Mouse (Mus musculus): Measurements from ENCODE around the gene Fbxo6. TPM values are rescaled to one million over a fixed set of nuclear protein-coding genes. Genes with fewer than 3 reads are reported as not detected.

Gene Fbxo6
- polyA plus RNA-seq (2012; rRNA removed), result 21.9 and 23.4 TPM in 2 replicates

GRCm38 (mm10) chr4:148151267-148152168 is at the start of gene Fbxo6:
Gene Fbxo6 (minus strand): TSS chr4:148152140.

DNA sequence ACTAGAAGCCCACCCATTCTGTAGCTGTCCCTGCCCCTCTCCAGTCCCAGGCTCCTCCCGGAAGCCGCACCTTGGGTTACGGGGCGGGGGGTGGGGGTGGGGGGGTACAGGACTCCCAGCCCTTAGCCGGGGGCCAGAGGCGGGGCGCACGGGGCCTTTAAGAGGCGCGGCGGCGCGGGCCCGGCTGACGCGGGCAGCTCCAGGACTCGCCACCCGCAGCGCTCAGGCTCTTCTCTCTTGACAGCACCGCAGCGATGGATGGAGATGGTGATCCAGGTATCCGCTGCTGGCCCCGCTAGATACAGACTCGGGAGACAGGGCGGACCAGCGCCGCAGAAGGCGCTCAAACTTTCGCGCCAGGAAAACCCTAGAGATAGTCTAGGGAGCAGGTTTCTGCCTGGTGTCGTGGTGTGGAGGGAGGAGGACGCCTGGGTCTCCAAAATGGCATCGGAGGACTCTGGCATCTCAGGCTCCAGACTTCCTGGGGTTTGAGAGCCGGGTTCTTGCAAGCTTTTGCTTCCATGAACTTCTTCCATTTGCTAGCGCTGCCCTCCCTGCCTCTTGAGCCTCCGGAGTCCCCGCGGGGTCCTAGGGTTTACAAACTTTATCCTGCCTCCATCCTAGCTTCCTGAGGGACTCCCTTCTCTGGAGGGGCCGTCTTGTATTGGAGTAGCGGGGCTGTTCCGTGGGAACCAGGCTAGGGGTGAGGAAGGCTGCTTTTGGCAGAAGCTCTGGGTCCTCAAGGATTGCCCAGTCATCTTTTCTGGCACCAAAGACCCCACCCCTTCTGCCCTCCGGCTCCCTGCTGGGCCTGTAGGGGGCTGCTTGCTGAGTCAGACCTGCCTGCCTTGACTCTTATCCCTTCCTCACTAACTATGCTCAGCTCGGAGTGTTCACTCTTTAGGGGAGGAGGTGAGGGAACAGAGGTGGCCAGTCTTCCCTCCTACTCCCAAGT is 8.8 kb upstream of the Fbxo6 start, which contains the start of the genes Fbxo44 and Fbxo2:
Gene Fbxo44 (minus strand): TSS at position 47 of the 955 bp plus-strand sequence.
Gene Fbxo2 (plus strand): TSS at position 186 of the 955 bp plus-strand sequence.

GRCm38 (mm10) chr4:148130561-148131413 is 21.2 kb downstream of the Fbxo6 start, which contains the start of gene Draxin:
Gene Draxin (minus strand): TSS chr4:148130698.

DNA sequence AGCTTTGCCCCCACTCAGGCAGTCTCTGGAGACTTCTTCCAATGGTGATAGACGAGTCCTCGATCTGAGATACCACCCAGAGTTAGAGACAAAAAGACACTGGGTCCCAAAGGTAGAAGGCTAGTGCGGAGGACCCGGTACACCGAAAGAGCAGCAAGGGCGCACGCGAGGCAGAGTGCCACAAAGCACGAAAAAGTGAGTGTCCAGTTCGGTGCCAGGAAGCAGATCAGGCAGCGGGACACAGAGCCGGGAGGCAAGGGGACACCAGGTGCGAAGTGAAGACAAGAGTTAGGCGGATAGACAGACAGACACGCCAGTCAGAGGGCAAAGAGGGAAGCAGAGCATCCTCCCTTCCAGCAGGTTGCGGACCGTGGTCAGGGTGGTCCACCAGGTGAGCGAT is 21.8 kb downstream of the Fbxo6 start, which contains the start of gene Mad2l2:
Gene Mad2l2 (plus strand): TSS at position 252 of the 400 bp plus-strand sequence.

Other genes starting within 250 kb of the Fbxo6 start
- gene Mfn2, start 247.4 kb downstream of the Fbxo6 start, polyA plus RNA-seq (2012; rRNA removed), result 73.6 and 75.9 TPM in 2 replicates
- gene Plod1, start 215.4 kb downstream of the Fbxo6 start, polyA plus RNA-seq (2012; rRNA removed), result 13.5 and 15.5 TPM in 2 replicates
- gene 2510039O18Rik, start 211.2 kb downstream of the Fbxo6 start, polyA plus RNA-seq (2012; rRNA removed), result 42.5 and 42.9 TPM in 2 replicates
- 0.12 and 0.25 TPM in 2 replicates for gene Nppb, start 166.4 kb downstream of the Fbxo6 start, polyA plus RNA-seq (2012; rRNA removed)
- gene Nppa, start 151.4 kb downstream of the Fbxo6 start, polyA plus RNA-seq (2012; rRNA removed), result 0.82 and 1.1 TPM in 2 replicates
- 51.4 and 54.8 TPM in 2 replicates for gene Clcn6, start 113.3 kb downstream of the Fbxo6 start, polyA plus RNA-seq (2012; rRNA removed)
- gene Mthfr, start 113.1 kb downstream of the Fbxo6 start, polyA plus RNA-seq (2012; rRNA removed), result 26.1 and 28.2 TPM in 2 replicates
- gene Agtrap, start 64.1 kb downstream of the Fbxo6 start, polyA plus RNA-seq (2012; rRNA removed), result 4.0 and 4.1 TPM in 2 replicates
- 105 and 106 TPM in 2 replicates for gene Mad2l2, start 21.8 kb downstream of the Fbxo6 start, polyA plus RNA-seq (2012; rRNA removed)
- gene Draxin, start 21.4 kb downstream of the Fbxo6 start, polyA plus RNA-seq (2012; rRNA removed), result 40.4 and 42.8 TPM in 2 replicates
- gene Fbxo44, start 8.3 kb upstream of the Fbxo6 start, polyA plus RNA-seq (2012; rRNA removed), result 114 and 122 TPM in 2 replicates
- 8.8 and 14.9 TPM in 2 replicates for gene Fbxo2, start 8.5 kb upstream of the Fbxo6 start, polyA plus RNA-seq (2012; rRNA removed)
- gene Disp3, start 135.8 kb upstream of the Fbxo6 start, polyA plus RNA-seq (2012; rRNA removed), result 13.1 and 13.7 TPM in 2 replicates